Mouse (Mus musculus) embryonic fibroblast, embryonic 13.5 days (primary cell): Measurements from ENCODE around the gene Sync.

Experiments
- CTCF ChIP-seq: IDR thresholded peaks from 2 replicates; pipeline ENCODE4 v1.5.1; 2011; ENCODE audit warnings: mild to moderate bottlenecking, control low read depth, low read length, moderate library complexity, borderline replicate concordance; ENCODE audit not compliant: insufficient read depth
- POLR2A ChIP-seq: IDR thresholded peaks from 2 replicates; pipeline ENCODE4 v1.6.1; 2011; ENCODE audit warnings: low read depth, mild to moderate bottlenecking, control low read depth, low read length, moderate library complexity

- TF ChIP-seq POLR2A (no peak), CTCF (no peak)
These were observed 6.3 kb downstream of the Sync start for GRCm38 (mm10) chr4:129293702-129294101.
